Mouse (Mus musculus): ENCODE results near the gene Sh3bp2. TPM values are rescaled to one million over a fixed set of nuclear protein-coding genes. Genes with fewer than 3 reads are reported as not detected.
"Not testable (repeated sequence)": the region's sequence is repeated elsewhere in the genome, so short reads cannot be mapped to it uniquely, and the experiment has no call there.

Sh3bp2 gene
- polyA plus RNA-seq, 1 experiment, result 33.8 TPM

GRCm38 (mm10) chr5:34574721-34575120, 49.1 kb downstream of the Sh3bp2 start:
- no peaks in the 10 kb centered on the region for H3K36me3 ChIP-seq (ENCODE audit: control insufficient read depth, insufficient read depth, low read length)
- peak overlapping the region; percentile 39 for H3K4me3 ChIP-seq (ENCODE audit: control insufficient read depth, insufficient read depth, low read length)
- no peak for TF ChIP-seq POLR2A (IDR thresholded peaks at IDR 0.05; ENCODE audit: control insufficient read depth, extremely low read depth, insufficient read depth, low read length, poor library complexity)
- H3K4me1 ChIP-seq (replicated peaks; ENCODE audit: control insufficient read depth, insufficient read depth, low read length), result peaks cover 12% of the 10 kb centered on the region
- DNase-seq, result no peak
- WGBS, result 9% methylated on average over 10 of the region's 10 CpGs
- H3K27me3 ChIP-seq (ENCODE audit: control insufficient read depth, insufficient read depth, low read length), result no peaks in the 10 kb centered on the region
- peak overlapping the region; percentile 66; the same call in 1 of the 2 replicates for H3K27ac ChIP-seq (ENCODE audit: control insufficient read depth, insufficient read depth, low read length)

DNA sequence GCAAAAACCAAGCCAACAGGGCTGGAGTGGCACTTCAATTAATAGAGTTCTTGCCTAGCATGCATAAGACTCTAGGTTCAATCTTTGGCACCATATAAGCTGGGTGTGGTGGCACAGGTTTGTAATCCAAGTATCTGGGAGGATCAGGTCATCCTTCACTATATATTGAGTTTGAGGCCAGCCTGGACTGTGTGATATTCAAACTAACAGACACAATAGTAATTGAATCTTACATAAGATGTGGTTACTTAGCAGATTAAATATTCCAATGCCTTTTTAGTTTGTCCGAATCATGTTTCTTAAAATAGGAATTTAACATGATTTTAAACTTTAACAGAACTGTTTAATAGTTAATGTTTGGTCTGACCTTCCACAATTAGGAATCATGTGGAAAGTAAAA, 50.6 kb downstream of the Sh3bp2 start:
- no peak for DNase-seq
- TF ChIP-seq POLR2A (IDR thresholded peaks at IDR 0.05; ENCODE audit: control insufficient read depth, extremely low read depth, insufficient read depth, low read length, poor library complexity), result no peak
- TF ChIP-seq CTCF (IDR thresholded peaks at IDR 0.05; ENCODE audit: borderline replicate concordance, control insufficient read depth, extremely low read depth, insufficient read depth, low read length, poor library complexity), result no peak
- Histone ChIP-seq H3K36me3 (ENCODE audit: control insufficient read depth, insufficient read depth, low read length) (no peaks in the 10 kb centered on the region), H3K27me3 (ENCODE audit: control insufficient read depth, insufficient read depth, low read length) (no peaks in the 10 kb centered on the region), H3K27ac (ENCODE audit: control insufficient read depth, insufficient read depth, low read length) (no peak overlapping the region), H3K4me3 (ENCODE audit: control insufficient read depth, insufficient read depth, low read length) (no peak overlapping the region), H3K4me1 (replicated peaks; ENCODE audit: control insufficient read depth, insufficient read depth, low read length) (peaks cover 12% of the 10 kb centered on the region)
- WGBS, result 91% methylated on average over 1 of the region's 1 CpGs

- Histone ChIP-seq H3K36me3 (ENCODE audit: control insufficient read depth, insufficient read depth, low read length) (no peaks in the 10 kb centered on the region), H3K4me1 (replicated peaks; ENCODE audit: control insufficient read depth, insufficient read depth, low read length) (peaks cover 7% of the 10 kb centered on the region), H3K27ac (ENCODE audit: control insufficient read depth, insufficient read depth, low read length) (no peak overlapping the region), H3K27me3 (ENCODE audit: control insufficient read depth, insufficient read depth, low read length) (no peaks in the 10 kb centered on the region), H3K4me3 (ENCODE audit: control insufficient read depth, insufficient read depth, low read length) (no peak overlapping the region)
- WGBS, result over 99% methylated on average over 7 of the region's 7 CpGs
- TF ChIP-seq CTCF (IDR thresholded peaks at IDR 0.05; ENCODE audit: borderline replicate concordance, control insufficient read depth, extremely low read depth, insufficient read depth, low read length, poor library complexity), result no peak
- DNase-seq, result no peak
These were observed 52.5 kb downstream of the Sh3bp2 start for GRCm38 (mm10) chr5:34578038-34578655.

- DNase-seq, result no peak
- no peaks in the 10 kb centered on the region for H3K27me3 ChIP-seq (ENCODE audit: control insufficient read depth, insufficient read depth, low read length)
- no peaks in the 10 kb centered on the region for H3K36me3 ChIP-seq (ENCODE audit: control insufficient read depth, insufficient read depth, low read length)
- 96% methylated on average over 3 of the region's 3 CpGs for WGBS
- H3K4me3 ChIP-seq (ENCODE audit: control insufficient read depth, insufficient read depth, low read length), result no peak overlapping the region
- no peak for TF ChIP-seq POLR2A (IDR thresholded peaks at IDR 0.05; ENCODE audit: control insufficient read depth, extremely low read depth, insufficient read depth, low read length, poor library complexity)
- no peak for TF ChIP-seq CTCF (IDR thresholded peaks at IDR 0.05; ENCODE audit: borderline replicate concordance, control insufficient read depth, extremely low read depth, insufficient read depth, low read length, poor library complexity)
- peaks cover 9% of the 10 kb centered on the region for H3K4me1 ChIP-seq (replicated peaks; ENCODE audit: control insufficient read depth, insufficient read depth, low read length)
- no peak overlapping the region for H3K27ac ChIP-seq (ENCODE audit: control insufficient read depth, insufficient read depth, low read length)
These were observed 53.7 kb downstream of the Sh3bp2 start for GRCm38 (mm10) chr5:34579377-34579776.

DNA sequence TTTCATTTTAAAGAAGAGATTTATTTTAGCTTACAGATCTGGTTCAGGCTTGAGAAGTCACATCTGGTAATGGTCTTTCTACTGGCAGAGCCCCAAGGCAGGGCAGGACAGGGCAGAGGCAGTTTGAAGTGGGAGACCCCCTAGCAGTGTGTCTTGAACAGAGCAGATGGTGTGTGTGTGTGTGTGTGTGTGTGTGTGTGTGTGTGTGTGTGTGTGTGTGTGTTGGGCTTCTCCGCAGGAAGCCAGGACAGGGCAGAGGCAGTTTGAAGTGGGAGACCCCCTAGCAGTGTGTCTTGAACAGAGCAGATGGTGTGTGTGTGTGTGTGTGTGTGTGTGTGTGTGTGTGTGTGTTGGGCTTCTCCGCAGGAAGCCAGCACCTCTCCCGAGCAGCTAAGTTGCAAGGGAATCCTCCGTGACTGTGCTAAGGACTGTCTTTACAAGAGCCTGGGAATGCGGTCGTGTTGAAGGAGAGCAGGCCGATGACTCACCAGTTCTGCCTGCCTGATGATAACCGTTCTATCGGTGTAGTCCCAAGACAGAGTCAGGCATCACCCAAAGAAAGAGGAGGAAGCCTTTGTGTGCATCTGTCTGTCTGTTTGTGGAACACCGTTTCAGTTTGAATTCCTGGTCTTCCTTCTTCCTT, 56.2 kb downstream of the Sh3bp2 start:
- not testable (repeated sequence) for H3K27me3 ChIP-seq (ENCODE audit: control insufficient read depth, insufficient read depth, low read length); H3K36me3 ChIP-seq (ENCODE audit: control insufficient read depth, insufficient read depth, low read length); H3K4me3 ChIP-seq (ENCODE audit: control insufficient read depth, insufficient read depth, low read length); H3K4me1 ChIP-seq (replicated peaks; ENCODE audit: control insufficient read depth, insufficient read depth, low read length); H3K27ac ChIP-seq (ENCODE audit: control insufficient read depth, insufficient read depth, low read length); DNase-seq
- WGBS, result 47% methylated on average over 10 of the region's 10 CpGs

DNA sequence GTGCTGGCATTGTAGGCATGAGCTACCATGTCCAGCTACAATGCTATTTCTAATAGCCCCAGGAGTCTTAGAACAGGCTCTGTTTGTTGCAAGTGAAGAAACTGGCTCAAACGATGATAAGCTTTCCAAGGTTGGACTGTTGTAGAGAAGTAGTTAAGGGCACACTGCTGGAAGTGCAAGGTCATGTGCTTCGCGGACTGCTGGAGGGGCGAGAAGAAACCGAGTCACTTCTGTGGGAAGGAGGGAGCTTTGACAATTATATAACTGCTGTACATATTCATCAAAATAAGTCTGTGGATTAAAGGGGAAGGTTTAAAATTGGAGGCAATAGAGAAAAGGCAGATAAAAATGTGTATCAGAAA, 56.7 kb downstream of the Sh3bp2 start:
- DNase-seq, result no peak
- no peaks in the 10 kb centered on the region for H3K27me3 ChIP-seq (ENCODE audit: control insufficient read depth, insufficient read depth, low read length)
- 73% methylated on average over 5 of the region's 5 CpGs for WGBS
- no peak overlapping the region for H3K4me3 ChIP-seq (ENCODE audit: control insufficient read depth, insufficient read depth, low read length)
- no peaks in the 10 kb centered on the region for H3K36me3 ChIP-seq (ENCODE audit: control insufficient read depth, insufficient read depth, low read length)
- 0 out of 2 replicates have a peak, but pooled peaks cover 3% of the 10 kb centered on the region for H3K4me1 ChIP-seq (replicated peaks; ENCODE audit: control insufficient read depth, insufficient read depth, low read length)
- no peak for TF ChIP-seq CTCF (IDR thresholded peaks at IDR 0.05; ENCODE audit: borderline replicate concordance, control insufficient read depth, extremely low read depth, insufficient read depth, low read length, poor library complexity)
- no peak for TF ChIP-seq POLR2A (IDR thresholded peaks at IDR 0.05; ENCODE audit: control insufficient read depth, extremely low read depth, insufficient read depth, low read length, poor library complexity)
- H3K27ac ChIP-seq (ENCODE audit: control insufficient read depth, insufficient read depth, low read length), result no peak overlapping the region

- H3K4me1 ChIP-seq (replicated peaks; ENCODE audit: control insufficient read depth, insufficient read depth, low read length), result 0 out of 2 replicates have a peak, but pooled peaks cover 3% of the 10 kb centered on the region
- no peak for TF ChIP-seq POLR2A (IDR thresholded peaks at IDR 0.05; ENCODE audit: control insufficient read depth, extremely low read depth, insufficient read depth, low read length, poor library complexity)
- no peak for TF ChIP-seq CTCF (IDR thresholded peaks at IDR 0.05; ENCODE audit: borderline replicate concordance, control insufficient read depth, extremely low read depth, insufficient read depth, low read length, poor library complexity)
These were observed 59.6 kb downstream of the Sh3bp2 start for GRCm38 (mm10) chr5:34585216-34585615.

More at GRCm38 (mm10) chr5:34585216-34585615, 59.6 kb downstream of the Sh3bp2 start:
- Histone ChIP-seq H3K36me3 (ENCODE audit: control insufficient read depth, insufficient read depth, low read length) (no peaks in the 10 kb centered on the region), H3K4me3 (ENCODE audit: control insufficient read depth, insufficient read depth, low read length) (no peak overlapping the region), H3K27me3 (ENCODE audit: control insufficient read depth, insufficient read depth, low read length) (no peaks in the 10 kb centered on the region), H3K27ac (ENCODE audit: control insufficient read depth, insufficient read depth, low read length) (no peak overlapping the region)
- DNase-seq, result no peak
- WGBS, result 93% methylated on average over 5 of the region's 5 CpGs

All from thymus, adult 2 months (tissue).